Comparison of ENCODE assay signal across 8 mouse cellular contexts in genomic region chr12:112873452-112874190, GRCm38 (mm10). TPM values are rescaled to one million over a fixed set of nuclear protein-coding genes. Genes with fewer than 3 reads are reported as not detected.
DNase-seq lines count a peak whose midpoint lies in the region; ATAC-seq and TF ChIP-seq lines count a peak whose summit lies in the region.

No protein-coding gene starts in this region.

- no peak for TF ChIP-seq EP300 in stomach, postnatal 0 days (optimal IDR thresholded peaks at IDR 0.05)

- 23% methylated on average over 18 of the region's 18 CpGs for WGBS in forebrain, embryonic 14.5 days
- 19% methylated on average over 18 of the region's 18 CpGs for WGBS in hindbrain, postnatal 0 days
- 20% methylated on average over 18 of the region's 18 CpGs for WGBS in limb, embryonic 13.5 days
- 30% methylated on average over 18 of the region's 18 CpGs for WGBS in midbrain, postnatal 0 days
- WGBS in stomach, postnatal 0 days: 18% methylated on average over 18 of the region's 18 CpGs

- H3K27ac ChIP-seq in forebrain, embryonic 14.5 days (ENCODE audit: low read depth, low read length): no peak overlapping the region
- H3K27ac ChIP-seq in hindbrain, postnatal 0 days: no peak overlapping the region
- no peak overlapping the region for H3K27ac ChIP-seq in limb, embryonic 13.5 days
- no peak overlapping the region for H3K27ac ChIP-seq in midbrain, postnatal 0 days (ENCODE audit: low read depth, low read length)
- no peak overlapping the region for H3K27ac ChIP-seq in stomach, postnatal 0 days (replicated peaks)

- H3K4me3 ChIP-seq in forebrain, embryonic 14.5 days (ENCODE audit: low read depth, low read length): no peak overlapping the region
- H3K4me3 ChIP-seq in hindbrain, postnatal 0 days (ENCODE audit: low read length): peak overlapping the region; percentile 23
- peak overlapping the region; percentile 30 for H3K4me3 ChIP-seq in limb, embryonic 13.5 days
- H3K4me3 ChIP-seq in midbrain, postnatal 0 days (ENCODE audit: low read depth, low read length): peak overlapping the region; percentile 32
- H3K4me3 ChIP-seq in stomach, postnatal 0 days (ENCODE audit: low read depth, low read length): 0 out of 2 replicates have a peak overlapping the region, but pooled peaks have one; percentile 12

- no peaks in the 10 kb centered on the region for H3K36me3 ChIP-seq in forebrain, embryonic 14.5 days (ENCODE audit: control insufficient read depth, insufficient read depth, low read length)
- H3K36me3 ChIP-seq in hindbrain, postnatal 0 days (ENCODE audit: insufficient read depth, low read length): no peaks in the 10 kb centered on the region
- no peaks in the 10 kb centered on the region for H3K36me3 ChIP-seq in limb, embryonic 13.5 days
- H3K36me3 ChIP-seq in midbrain, postnatal 0 days (ENCODE audit: insufficient read depth, low read length): no peaks in the 10 kb centered on the region
- H3K36me3 ChIP-seq in stomach, postnatal 0 days (ENCODE audit: control insufficient read depth, insufficient read depth, low read length): no peaks in the 10 kb centered on the region

- peak; percentile 74 for DNase-seq in kidney, adult 18-20 months
- no peak for DNase-seq in kidney, adult 11 months
- peak; percentile 81 to 87 for DNase-seq in adrenal gland, postnatal 36 days
- peak; percentile 77 for DNase-seq in forebrain, embryonic 14.5 days (ENCODE audit: low spot score)
- DNase-seq in hindbrain, postnatal 0 days (ENCODE audit: low spot score): peak; percentile 87
- peak; percentile 85 for DNase-seq in midbrain, postnatal 0 days (ENCODE audit: low spot score)
- DNase-seq in stomach, postnatal 0 days (ENCODE audit: low spot score): peak; percentile 70

- TF ChIP-seq CTCF in hindbrain, postnatal 0 days (IDR thresholded peaks at IDR 0.05; ENCODE audit: low read depth): peak; percentile 94
- TF ChIP-seq CTCF in midbrain, postnatal 0 days (IDR thresholded peaks at IDR 0.05): peak; percentile 90
- TF ChIP-seq CTCF in stomach, postnatal 0 days (IDR thresholded peaks at IDR 0.05; ENCODE audit: low read depth): peak; percentile 86

- H3K4me2 ChIP-seq in forebrain, embryonic 14.5 days (ENCODE audit: low read length): peak overlapping the region; percentile 28
- H3K4me2 ChIP-seq in hindbrain, postnatal 0 days (ENCODE audit: low read depth, low read length): peak overlapping the region; percentile 52
- H3K4me2 ChIP-seq in limb, embryonic 13.5 days (replicated peaks): peak overlapping the region; percentile 56
- H3K4me2 ChIP-seq in midbrain, postnatal 0 days (ENCODE audit: low read depth, low read length, poor library complexity, severe bottlenecking): peak overlapping the region; percentile 50
- H3K4me2 ChIP-seq in stomach, postnatal 0 days (replicated peaks; ENCODE audit: low read depth): peak overlapping the region; percentile 46

- no peaks in the 10 kb centered on the region for H3K4me1 ChIP-seq in forebrain, embryonic 14.5 days (ENCODE audit: control insufficient read depth, insufficient read depth, low read length)
- H3K4me1 ChIP-seq in hindbrain, postnatal 0 days (ENCODE audit: insufficient read depth, low read length): peaks cover 7% of the 10 kb centered on the region
- peaks cover 45% of the 10 kb centered on the region for H3K4me1 ChIP-seq in limb, embryonic 13.5 days
- peaks cover 3% of the 10 kb centered on the region; the same call in 1 of the 2 replicates for H3K4me1 ChIP-seq in midbrain, postnatal 0 days (ENCODE audit: insufficient read depth, low read length)
- peaks cover 6% of the 10 kb centered on the region for H3K4me1 ChIP-seq in stomach, postnatal 0 days (replicated peaks; ENCODE audit: control insufficient read depth, insufficient read depth)

- ATAC-seq in forebrain, embryonic 14.5 days: peak; percentile 28; the same call in 1 of the 2 replicates
- peak; percentile 35 for ATAC-seq in hindbrain, postnatal 0 days
- no peak for ATAC-seq in limb, embryonic 13.5 days (ENCODE audit: low FRiP score, low read depth)
- ATAC-seq in midbrain, postnatal 0 days (ENCODE audit: low FRiP score): no peak
- 0 out of 2 replicates have a peak, but pooled peaks have one; percentile 15 for ATAC-seq in stomach, postnatal 0 days (ENCODE audit: low FRiP score, low TSS enrichment)

- no peak overlapping the region for H3K9ac ChIP-seq in forebrain, embryonic 14.5 days (ENCODE audit: low read length)
- H3K9ac ChIP-seq in hindbrain, postnatal 0 days (replicated peaks; ENCODE audit: low read length): 0 out of 2 replicates have a peak overlapping the region, but pooled peaks have one; percentile 18
- H3K9ac ChIP-seq in limb, embryonic 13.5 days: peak overlapping the region; percentile 51; the same call in 1 of the 2 replicates
- H3K9ac ChIP-seq in midbrain, postnatal 0 days (replicated peaks; ENCODE audit: low read length, poor library complexity, severe bottlenecking): no peak overlapping the region; the same call in 1 of the 2 replicates
- no peak overlapping the region for H3K9ac ChIP-seq in stomach, postnatal 0 days (ENCODE audit: low read length)

- no peaks in the 10 kb centered on the region for H3K9me3 ChIP-seq in forebrain, embryonic 14.5 days (replicated peaks; ENCODE audit: control insufficient read depth, low read length)
- H3K9me3 ChIP-seq in hindbrain, postnatal 0 days (ENCODE audit: low read length): no peaks in the 10 kb centered on the region
- H3K9me3 ChIP-seq in limb, embryonic 13.5 days: no peaks in the 10 kb centered on the region
- H3K9me3 ChIP-seq in midbrain, postnatal 0 days (ENCODE audit: low read length): no peaks in the 10 kb centered on the region
- H3K9me3 ChIP-seq in stomach, postnatal 0 days (ENCODE audit: control insufficient read depth, low read length): no peaks in the 10 kb centered on the region

- peaks cover 50% of the 10 kb centered on the region for H3K27me3 ChIP-seq in forebrain, embryonic 14.5 days (replicated peaks; ENCODE audit: control insufficient read depth, insufficient read depth, low read length)
- peaks cover 34% of the 10 kb centered on the region for H3K27me3 ChIP-seq in hindbrain, postnatal 0 days (ENCODE audit: insufficient read depth, low read length)
- peaks cover 91% of the 10 kb centered on the region for H3K27me3 ChIP-seq in limb, embryonic 13.5 days
- H3K27me3 ChIP-seq in midbrain, postnatal 0 days (ENCODE audit: insufficient read depth, low read length): peaks cover 45% of the 10 kb centered on the region
- 0 out of 2 replicates have a peak, but pooled peaks cover 2% of the 10 kb centered on the region for H3K27me3 ChIP-seq in stomach, postnatal 0 days (ENCODE audit: control insufficient read depth, insufficient read depth, low read length)

RNA-seq across cellular contexts. Expression of gene Gpr132, which starts 5.6 kb away (rescaled TPM):
- under 1 TPM; 0.33 to 0.40 TPM for total RNA-seq in adrenal gland, postnatal 36 days (2021)
- polyA plus RNA-seq in forebrain, embryonic 14.5 days (2014; fragmentation: Nextera tagmentation; extraction: Ambion mirVana): not detected in 2 replicates
- total RNA-seq in hindbrain, postnatal 0 days (2014; rRNA removed): 0.10 TPM in 1 of 2 replicates, not detected in the other
- 0.05 TPM in 1 of 2 replicates, not detected in the other for polyA plus RNA-seq in hindbrain, postnatal 0 days (2015; fragmentation: Nextera tagmentation; extraction: Ambion mirVana)
- polyA plus RNA-seq in limb, embryonic 13.5 days (2015; fragmentation: Nextera tagmentation; extraction: Ambion mirVana): 0.11 and 0.13 TPM in 2 replicates
- 0.16 TPM in 1 of 2 replicates, not detected in the other for total RNA-seq in midbrain, postnatal 0 days (2014; rRNA removed)
- 0.06 TPM in 2 replicates for polyA plus RNA-seq in midbrain, postnatal 0 days (2015; fragmentation: Nextera tagmentation; extraction: Ambion mirVana)
- 0.10 and 0.11 TPM in 2 replicates for polyA plus RNA-seq in stomach, postnatal 0 days (2015; fragmentation: Nextera tagmentation; extraction: Ambion mirVana)

RNA-seq across cellular contexts. Expression of gene Cdca4, which starts 44.4 kb away (rescaled TPM):
- 10 to 100 TPM; 14.7 to 19.5 TPM for total RNA-seq in adrenal gland, postnatal 36 days (2021)
- polyA plus RNA-seq in forebrain, embryonic 14.5 days (2014; fragmentation: Nextera tagmentation; extraction: Ambion mirVana): 101 and 112 TPM in 2 replicates
- 27.9 and 28.6 TPM in 2 replicates for total RNA-seq in hindbrain, postnatal 0 days (2014; rRNA removed)
- polyA plus RNA-seq in hindbrain, postnatal 0 days (2015; fragmentation: Nextera tagmentation; extraction: Ambion mirVana): 23.6 and 25.2 TPM in 2 replicates
- 132 and 134 TPM in 2 replicates for polyA plus RNA-seq in limb, embryonic 13.5 days (2015; fragmentation: Nextera tagmentation; extraction: Ambion mirVana)
- 19.8 and 22.6 TPM in 2 replicates for total RNA-seq in midbrain, postnatal 0 days (2014; rRNA removed)
- polyA plus RNA-seq in midbrain, postnatal 0 days (2015; fragmentation: Nextera tagmentation; extraction: Ambion mirVana): 20.8 and 22.0 TPM in 2 replicates
- polyA plus RNA-seq in stomach, postnatal 0 days (2015; fragmentation: Nextera tagmentation; extraction: Ambion mirVana): 37.5 and 41.6 TPM in 2 replicates

RNA-seq across cellular contexts. Expression of gene Jag2, which starts 56.0 kb away (rescaled TPM):
- total RNA-seq in adrenal gland, postnatal 36 days (2021): 1 to 10 TPM; 4.3 to 6.5 TPM
- polyA plus RNA-seq in forebrain, embryonic 14.5 days (2014; fragmentation: Nextera tagmentation; extraction: Ambion mirVana): 5.3 and 7.5 TPM in 2 replicates
- total RNA-seq in hindbrain, postnatal 0 days (2014; rRNA removed): 63.4 and 88.4 TPM in 2 replicates
- polyA plus RNA-seq in hindbrain, postnatal 0 days (2015; fragmentation: Nextera tagmentation; extraction: Ambion mirVana): 7.7 and 8.5 TPM in 2 replicates
- polyA plus RNA-seq in limb, embryonic 13.5 days (2015; fragmentation: Nextera tagmentation; extraction: Ambion mirVana): 5.9 and 7.8 TPM in 2 replicates
- 88.4 and 94.6 TPM in 2 replicates for total RNA-seq in midbrain, postnatal 0 days (2014; rRNA removed)
- 9.4 and 12.1 TPM in 2 replicates for polyA plus RNA-seq in midbrain, postnatal 0 days (2015; fragmentation: Nextera tagmentation; extraction: Ambion mirVana)
- polyA plus RNA-seq in stomach, postnatal 0 days (2015; fragmentation: Nextera tagmentation; extraction: Ambion mirVana): 3.2 and 4.5 TPM in 2 replicates

Comparison
In these comparisons a context has a peak if more than half of its experiments do, and no peak if none do; other contexts are left out.
1. ATAC-seq: peak in forebrain, embryonic 14.5 days (single experiment), hindbrain, postnatal 0 days (single experiment) and stomach, postnatal 0 days (single experiment); none in limb, embryonic 13.5 days (single experiment) and midbrain, postnatal 0 days (single experiment).
2. H3K9ac ChIP-seq: peak in hindbrain, postnatal 0 days (single experiment) and limb, embryonic 13.5 days (single experiment); none in forebrain, embryonic 14.5 days (single experiment), midbrain, postnatal 0 days (single experiment) and stomach, postnatal 0 days (single experiment).
3. Peak in every context shown above with its lines, with median percentiles within 50 percentile points of each other: H3K4me2 ChIP-seq and CTCF ChIP-seq.